Mouse (Mus musculus): Measurements from ENCODE around the gene Gm11985. TPM values are rescaled to one million over a fixed set of nuclear protein-coding genes. Genes with fewer than 3 reads are reported as not detected.

Gm11985 gene
- polyA plus RNA-seq, 1 experiment from 2014 or later: not detected

DNA sequence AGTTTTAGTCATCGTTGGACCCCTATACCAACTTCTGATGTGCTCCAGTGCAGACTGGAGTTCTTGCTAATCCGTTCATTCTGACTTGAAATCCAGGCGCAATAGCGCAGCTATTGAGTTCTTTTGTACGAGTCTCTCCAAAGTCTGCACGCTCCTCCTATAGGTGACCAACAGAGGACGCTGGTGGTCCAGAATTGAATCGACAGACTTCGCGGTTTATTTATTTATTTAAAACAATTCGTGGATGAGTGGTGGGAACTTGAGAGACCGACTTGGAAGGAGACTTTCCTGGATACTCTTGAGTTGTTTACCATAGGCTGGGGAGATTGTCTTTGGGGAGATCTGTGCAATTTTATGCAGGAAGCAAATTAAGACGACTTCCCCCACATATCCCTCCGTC lies 26.4 kb upstream of the Gm11985 start:
- Histone ChIP-seq H3K4me1 (peaks cover 43% of the 10 kb centered on the region), H3K27me3 (ENCODE audit: low read depth, poor library complexity, severe bottlenecking) (peaks cover 47% of the 10 kb centered on the region), H3K27ac (no peak overlapping the region), H3K9me3 (replicated peaks) (no peaks in the 10 kb centered on the region), H3K36me3 (no peaks in the 10 kb centered on the region), H3K4me3 (peak overlapping the region; percentile 72; the same call in 1 of the 2 replicates)
- DNase-seq (ENCODE audit: low spot score): peak; percentile 64
- WGBS: 8% methylated on average over 14 of the region's 14 CpGs

DNA sequence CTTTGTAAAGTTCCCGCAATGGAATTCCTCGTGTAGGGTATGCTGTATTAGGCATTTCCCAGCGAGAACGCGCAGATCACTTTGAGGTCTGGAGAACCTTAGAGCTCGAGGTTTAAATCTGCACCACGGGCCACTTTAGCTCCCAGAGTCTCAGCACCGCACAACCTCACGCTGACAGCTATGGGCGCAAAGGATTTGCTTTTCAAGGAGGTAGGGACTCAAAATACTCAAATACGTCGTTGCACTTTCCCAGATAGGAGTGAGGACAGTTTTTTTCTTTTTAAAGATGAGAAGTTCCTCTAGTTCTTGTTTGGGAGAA lies 25.9 kb upstream of the Gm11985 start:
- DNase-seq (ENCODE audit: low spot score): no peak
- no peaks in the 10 kb centered on the region for H3K9me3 ChIP-seq (replicated peaks)
- 0 out of 2 replicates have a peak, but pooled peaks cover 1% of the 10 kb centered on the region for H3K36me3 ChIP-seq
- 1% methylated on average over 12 of the region's 12 CpGs for WGBS
- H3K27ac ChIP-seq: no peak overlapping the region
- peaks cover 43% of the 10 kb centered on the region for H3K4me1 ChIP-seq
- peak overlapping the region; percentile 72 for H3K4me3 ChIP-seq
- peaks cover 47% of the 10 kb centered on the region for H3K27me3 ChIP-seq (ENCODE audit: low read depth, poor library complexity, severe bottlenecking)

DNA sequence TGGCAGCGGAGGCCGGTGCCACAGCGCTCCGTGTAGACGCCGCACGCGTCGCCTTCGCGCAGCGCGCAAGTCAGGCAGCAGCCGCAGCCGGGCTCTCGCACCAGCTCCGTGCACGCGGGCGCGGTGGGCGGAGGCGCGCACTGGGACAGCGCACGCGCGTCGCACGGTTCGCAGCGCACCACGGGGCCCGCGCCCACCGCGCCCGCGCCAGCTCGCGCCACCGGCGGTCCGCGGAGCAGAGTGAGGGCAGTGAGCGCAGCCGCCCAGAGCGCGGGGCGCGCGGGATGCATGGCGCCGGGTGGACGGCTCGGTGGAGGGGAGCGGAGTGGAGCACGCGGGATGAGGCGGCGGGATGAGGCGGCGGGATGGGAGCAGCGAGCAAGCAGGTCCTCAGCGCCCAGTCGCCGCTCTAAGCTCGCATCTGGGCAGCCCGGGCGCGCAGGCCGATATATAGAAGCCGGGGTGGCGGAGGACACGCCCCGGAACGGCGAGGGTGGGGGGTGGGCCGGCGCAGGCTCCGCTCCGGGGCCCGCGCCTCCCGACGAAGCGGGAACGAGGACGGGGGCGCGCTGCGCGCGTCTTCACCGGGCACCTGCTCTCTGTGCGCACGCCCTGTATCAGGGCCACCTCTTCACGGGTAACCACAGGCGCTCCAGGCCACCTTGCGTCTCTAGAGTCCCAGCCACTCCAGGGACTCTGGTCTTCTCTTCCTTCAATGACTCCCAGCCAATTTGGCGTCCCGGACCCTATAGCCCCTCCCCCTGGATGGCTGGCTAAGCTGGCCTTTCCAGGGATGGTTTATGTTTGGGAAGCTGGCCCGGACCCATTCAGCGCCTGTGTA lies 25.4 kb upstream of the Gm11985 start, which contains the start of gene Igfbp3:
Igfbp3 (minus strand) TSS at position 423 of the 841 bp plus-strand sequence.
- peak within 1 kb of the TSS; percentile 81 for H3K27ac ChIP-seq
- peaks cover 7% of the 10 kb centered on the region; the same call in 1 of the 2 replicates for H3K36me3 ChIP-seq
- peak within 1 kb of the TSS; percentile 72 for H3K4me3 ChIP-seq
- DNase-seq (ENCODE audit: low spot score): peak; percentile 72
- under 1% methylated on average over 101 of the region's 104 CpGs for whole genome bisulfite sequencing
- H3K4me1 ChIP-seq: peaks cover 43% of the 10 kb centered on the region
- peaks cover 47% of the 10 kb centered on the region for H3K27me3 ChIP-seq (ENCODE audit: low read depth, poor library complexity, severe bottlenecking)
- H3K9me3 ChIP-seq (replicated peaks): no peaks in the 10 kb centered on the region

DNA sequence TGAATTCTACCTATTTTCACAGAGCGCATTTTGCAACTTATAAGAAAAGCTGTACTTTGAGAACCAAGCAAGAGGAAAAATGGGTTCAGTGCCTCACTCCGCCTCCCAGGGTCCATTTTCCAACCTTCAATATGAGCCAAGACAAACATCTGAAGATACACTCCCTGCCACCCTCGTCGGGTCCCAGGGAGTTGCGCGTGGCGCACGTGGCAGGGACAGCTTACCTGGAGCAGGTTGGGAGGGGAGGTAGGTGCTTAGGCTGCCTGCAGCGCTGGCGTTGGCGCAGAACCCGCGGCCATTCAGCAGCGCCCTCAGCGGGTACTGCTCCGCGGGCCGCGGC lies 24.8 kb upstream of the Gm11985 start:
- peaks cover 10% of the 10 kb centered on the region; the same call in 1 of the 2 replicates for H3K36me3 ChIP-seq
- H3K9me3 ChIP-seq (replicated peaks): no peaks in the 10 kb centered on the region
- peak overlapping the region; percentile 72 for H3K4me3 ChIP-seq
- peaks cover 43% of the 10 kb centered on the region for H3K4me1 ChIP-seq
- peak overlapping the region; percentile 81 for H3K27ac ChIP-seq
- H3K27me3 ChIP-seq (ENCODE audit: low read depth, poor library complexity, severe bottlenecking): peaks cover 47% of the 10 kb centered on the region
- DNase-seq (ENCODE audit: low spot score): no peak
- WGBS: 2% methylated on average over 19 of the region's 19 CpGs

DNA sequence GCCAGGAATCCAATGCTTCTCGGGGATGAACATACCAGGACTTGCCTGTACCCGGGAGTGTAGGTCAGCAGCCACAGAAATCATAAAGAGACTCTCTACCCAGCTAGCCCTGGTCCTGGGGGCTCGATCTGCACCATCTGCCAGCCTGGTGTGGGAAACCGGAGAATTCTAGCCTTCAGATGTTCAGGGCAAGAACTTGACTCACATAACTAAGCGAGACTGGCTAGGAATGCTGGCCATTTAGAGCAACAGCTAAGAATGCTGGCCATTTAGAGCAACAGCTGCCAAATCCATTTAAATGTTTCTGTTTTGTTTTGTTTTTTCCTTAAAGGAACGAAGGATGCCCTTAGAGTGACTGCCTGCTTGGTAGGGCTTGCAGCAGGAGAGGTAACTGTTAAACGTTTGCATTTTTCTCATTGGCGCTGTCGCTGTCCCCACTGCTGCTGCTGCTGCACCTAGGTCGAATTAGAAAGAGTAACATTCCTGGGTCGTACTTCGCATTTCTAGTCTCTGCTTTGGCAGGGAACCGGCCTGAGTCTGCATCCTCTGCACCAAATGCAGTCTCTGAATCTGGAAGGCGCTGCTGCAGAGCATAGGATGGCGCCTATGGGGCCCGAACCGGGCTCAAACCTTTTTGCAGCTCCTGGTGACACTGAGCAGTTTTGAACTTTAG lies 23.9 kb upstream of the Gm11985 start:
- peak; percentile 46 for DNase-seq (ENCODE audit: low spot score)
- H3K4me3 ChIP-seq: peak overlapping the region; percentile 72
- no peaks in the 10 kb centered on the region for H3K9me3 ChIP-seq (replicated peaks)
- H3K27me3 ChIP-seq (ENCODE audit: low read depth, poor library complexity, severe bottlenecking): peaks cover 47% of the 10 kb centered on the region
- peaks cover 43% of the 10 kb centered on the region for H3K4me1 ChIP-seq
- WGBS: 22% methylated on average over 17 of the region's 17 CpGs
- peak overlapping the region; percentile 81; the same call in 1 of the 2 replicates for H3K27ac ChIP-seq
- peaks cover 12% of the 10 kb centered on the region; the same call in 1 of the 2 replicates for H3K36me3 ChIP-seq

DNA sequence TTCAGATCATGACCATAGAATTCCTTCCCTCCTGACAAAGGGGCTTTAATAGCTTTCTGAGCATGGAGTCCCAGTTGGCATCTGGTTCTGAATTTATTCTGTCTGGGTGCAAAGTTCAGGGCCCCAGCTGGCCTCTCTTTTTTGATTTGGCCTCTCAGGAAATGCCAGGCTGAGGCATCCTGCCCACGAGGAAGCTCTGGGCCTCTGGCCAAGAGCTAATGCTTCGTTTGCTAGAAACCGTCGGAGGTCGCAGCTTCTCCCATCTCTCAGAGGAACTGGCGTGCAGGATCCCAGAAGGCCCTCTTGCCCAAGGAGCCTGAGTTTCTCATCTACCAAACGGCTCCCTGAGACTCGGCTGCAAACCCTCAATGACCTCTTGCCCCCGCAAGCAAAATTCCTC lies 22.8 kb upstream of the Gm11985 start:
- peaks cover 47% of the 10 kb centered on the region for H3K27me3 ChIP-seq (ENCODE audit: low read depth, poor library complexity, severe bottlenecking)
- no peak overlapping the region for H3K27ac ChIP-seq
- peaks cover 37% of the 10 kb centered on the region for H3K4me1 ChIP-seq
- peak; percentile 44 for DNase-seq (ENCODE audit: low spot score)
- H3K9me3 ChIP-seq (replicated peaks): no peaks in the 10 kb centered on the region
- H3K36me3 ChIP-seq: peaks cover 15% of the 10 kb centered on the region; the same call in 1 of the 2 replicates
- 33% methylated on average over 9 of the region's 9 CpGs for WGBS
- 0 out of 2 replicates have a peak overlapping the region, but pooled peaks have one; percentile 6 for H3K4me3 ChIP-seq

DNA sequence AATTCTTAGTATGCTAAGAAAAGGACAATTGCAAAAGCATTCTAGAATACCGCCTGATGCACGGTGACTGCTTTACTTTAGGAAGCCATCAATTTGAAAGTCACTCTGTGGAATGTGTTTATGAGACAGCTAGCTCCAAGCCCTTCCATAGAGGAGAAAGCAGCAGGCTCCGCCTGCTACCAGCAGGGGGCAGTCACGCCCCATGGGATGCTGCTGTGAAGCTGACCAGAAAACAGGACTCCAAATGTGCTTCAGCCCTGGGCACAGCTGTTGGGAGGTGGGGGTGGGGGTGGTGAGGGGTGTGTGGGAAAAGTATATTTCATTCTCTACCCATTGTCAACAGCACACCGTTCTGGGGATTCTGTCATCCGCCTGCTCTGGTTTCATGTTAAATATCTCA lies 22.0 kb upstream of the Gm11985 start:
- DNase-seq (ENCODE audit: low spot score): peak; percentile 90
- H3K36me3 ChIP-seq: peaks cover 15% of the 10 kb centered on the region; the same call in 1 of the 2 replicates
- no peak overlapping the region for H3K27ac ChIP-seq
- 20% methylated on average over 6 of the region's 6 CpGs for WGBS
- H3K27me3 ChIP-seq (ENCODE audit: low read depth, poor library complexity, severe bottlenecking): peaks cover 45% of the 10 kb centered on the region
- H3K4me3 ChIP-seq: no peak overlapping the region
- no peaks in the 10 kb centered on the region for H3K9me3 ChIP-seq (replicated peaks)
- H3K4me1 ChIP-seq: peaks cover 35% of the 10 kb centered on the region

DNA sequence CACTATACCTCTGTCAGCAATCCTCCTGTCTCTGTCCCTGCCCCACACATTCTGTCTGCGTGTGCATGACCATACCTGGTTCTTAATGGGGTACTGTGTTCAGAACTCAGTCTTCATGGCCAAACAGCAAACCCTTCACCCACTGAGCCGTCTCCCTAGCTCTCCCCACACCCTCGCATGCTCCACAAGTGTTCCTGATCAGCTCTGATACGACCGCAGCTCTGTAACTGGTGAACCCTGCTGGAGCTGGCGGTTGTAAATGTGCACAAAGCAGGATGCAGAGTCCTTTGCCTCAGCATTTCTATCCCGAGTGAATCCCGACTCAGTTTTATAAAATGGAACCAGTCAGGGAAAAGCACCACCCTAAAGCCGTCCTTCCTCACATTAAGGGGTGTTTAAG lies 15.5 kb upstream of the Gm11985 start:
- H3K9me3 ChIP-seq (replicated peaks): no peaks in the 10 kb centered on the region
- H3K4me3 ChIP-seq: no peak overlapping the region
- H3K27me3 ChIP-seq (ENCODE audit: low read depth, poor library complexity, severe bottlenecking): no peaks in the 10 kb centered on the region
- H3K36me3 ChIP-seq: peaks cover 9% of the 10 kb centered on the region; the same call in 1 of the 2 replicates
- no peak overlapping the region for H3K27ac ChIP-seq
- H3K4me1 ChIP-seq: no peaks in the 10 kb centered on the region
- WGBS: 85% methylated on average over 9 of the region's 9 CpGs
- DNase-seq (ENCODE audit: low spot score): no peak

DNA sequence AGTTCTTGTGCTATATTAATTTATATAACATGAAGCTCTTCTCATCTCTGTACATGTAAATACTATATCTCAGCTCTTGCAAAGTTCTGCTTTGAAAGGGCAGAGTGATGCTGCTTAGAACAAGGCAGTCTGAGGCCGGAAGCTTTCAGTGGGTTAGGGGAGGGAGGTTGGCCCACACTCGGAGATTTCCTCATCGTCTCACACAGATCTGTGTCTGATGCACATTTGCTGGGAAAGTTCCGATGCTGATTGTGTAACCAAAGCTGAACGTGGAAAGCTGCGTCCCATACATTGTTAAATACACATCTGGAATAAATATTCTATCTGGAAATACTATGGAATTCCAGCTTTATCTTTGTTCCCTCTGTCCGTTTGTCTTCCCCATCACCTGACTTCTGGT lies 13.8 kb upstream of the Gm11985 start:
- H3K36me3 ChIP-seq: 0 out of 2 replicates have a peak, but pooled peaks cover 3% of the 10 kb centered on the region
- no peak overlapping the region for H3K4me3 ChIP-seq
- 81% methylated on average over 7 of the region's 7 CpGs for WGBS
- DNase-seq (ENCODE audit: low spot score): no peak
- 0 out of 2 replicates have a peak, but pooled peaks cover 6% of the 10 kb centered on the region for H3K4me1 ChIP-seq
- H3K9me3 ChIP-seq (replicated peaks): no peaks in the 10 kb centered on the region
- H3K27ac ChIP-seq: no peak overlapping the region
- H3K27me3 ChIP-seq (ENCODE audit: low read depth, poor library complexity, severe bottlenecking): no peaks in the 10 kb centered on the region

DNA sequence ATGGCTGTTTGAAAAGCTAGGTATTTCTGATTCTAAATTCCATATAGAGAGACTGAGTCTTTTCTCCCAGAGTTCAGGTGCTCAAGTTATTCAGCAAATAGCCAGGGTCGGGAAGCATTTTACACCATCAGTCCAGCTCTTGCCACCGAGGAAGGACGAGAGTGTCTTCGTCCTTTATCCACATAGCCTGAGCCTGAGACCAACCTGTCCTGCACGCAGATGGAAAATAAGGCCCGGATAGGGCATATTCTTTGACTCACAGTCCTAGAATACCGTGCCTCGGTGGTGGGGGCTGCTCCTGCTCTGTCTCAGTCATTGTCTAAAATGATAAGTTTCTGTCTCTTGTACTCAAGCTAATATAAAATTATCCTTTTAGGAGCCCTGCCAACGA lies 12.0 kb upstream of the Gm11985 start:
- no peak for DNase-seq (ENCODE audit: low spot score)
- H3K4me3 ChIP-seq: no peak overlapping the region
- H3K9me3 ChIP-seq (replicated peaks): no peaks in the 10 kb centered on the region
- no peaks in the 10 kb centered on the region for H3K36me3 ChIP-seq
- H3K27ac ChIP-seq: no peak overlapping the region
- H3K27me3 ChIP-seq (ENCODE audit: low read depth, poor library complexity, severe bottlenecking): no peaks in the 10 kb centered on the region
- 84% methylated on average over 9 of the region's 9 CpGs for WGBS
- 0 out of 2 replicates have a peak, but pooled peaks cover 8% of the 10 kb centered on the region for H3K4me1 ChIP-seq

DNA sequence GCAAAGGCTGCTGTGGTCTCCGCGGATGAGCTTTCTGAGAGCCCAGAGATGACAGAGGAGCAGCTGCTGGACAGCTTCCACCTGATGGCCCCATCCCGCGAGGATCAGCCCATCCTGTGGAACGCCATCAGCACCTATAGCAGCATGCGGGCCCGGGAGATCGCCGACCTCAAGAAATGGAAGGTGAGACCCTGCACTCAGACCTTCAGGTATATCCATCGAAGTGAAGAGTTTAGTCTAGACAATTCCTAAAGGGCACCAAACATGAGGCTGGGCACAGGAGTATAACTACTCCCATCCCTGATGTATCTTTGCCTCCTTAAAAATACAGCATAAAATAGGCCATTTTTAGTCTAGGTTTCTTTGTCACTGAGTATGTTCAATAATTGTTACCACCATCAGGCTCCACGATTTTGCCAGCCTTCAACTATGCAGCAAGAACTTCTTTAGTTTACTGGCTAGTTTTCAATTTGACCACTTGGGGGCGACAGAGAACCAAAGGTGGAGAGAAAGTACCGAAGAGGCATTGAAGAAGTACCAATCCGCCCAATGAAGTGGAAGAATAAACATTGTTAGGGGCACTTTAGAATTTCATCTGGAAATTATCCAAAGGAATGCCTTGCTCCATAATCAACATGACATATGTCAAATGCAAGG lies 11.5 kb upstream of the Gm11985 start:
- Histone ChIP-seq H3K27ac (no peak overlapping the region), H3K4me3 (no peak overlapping the region), H3K9me3 (replicated peaks) (no peaks in the 10 kb centered on the region), H3K4me1 (0 out of 2 replicates have a peak, but pooled peaks cover 8% of the 10 kb centered on the region), H3K27me3 (ENCODE audit: low read depth, poor library complexity, severe bottlenecking) (no peaks in the 10 kb centered on the region), H3K36me3 (no peaks in the 10 kb centered on the region)
- no peak for DNase-seq (ENCODE audit: low spot score)
- WGBS: 55% methylated on average over 14 of the region's 14 CpGs

DNA sequence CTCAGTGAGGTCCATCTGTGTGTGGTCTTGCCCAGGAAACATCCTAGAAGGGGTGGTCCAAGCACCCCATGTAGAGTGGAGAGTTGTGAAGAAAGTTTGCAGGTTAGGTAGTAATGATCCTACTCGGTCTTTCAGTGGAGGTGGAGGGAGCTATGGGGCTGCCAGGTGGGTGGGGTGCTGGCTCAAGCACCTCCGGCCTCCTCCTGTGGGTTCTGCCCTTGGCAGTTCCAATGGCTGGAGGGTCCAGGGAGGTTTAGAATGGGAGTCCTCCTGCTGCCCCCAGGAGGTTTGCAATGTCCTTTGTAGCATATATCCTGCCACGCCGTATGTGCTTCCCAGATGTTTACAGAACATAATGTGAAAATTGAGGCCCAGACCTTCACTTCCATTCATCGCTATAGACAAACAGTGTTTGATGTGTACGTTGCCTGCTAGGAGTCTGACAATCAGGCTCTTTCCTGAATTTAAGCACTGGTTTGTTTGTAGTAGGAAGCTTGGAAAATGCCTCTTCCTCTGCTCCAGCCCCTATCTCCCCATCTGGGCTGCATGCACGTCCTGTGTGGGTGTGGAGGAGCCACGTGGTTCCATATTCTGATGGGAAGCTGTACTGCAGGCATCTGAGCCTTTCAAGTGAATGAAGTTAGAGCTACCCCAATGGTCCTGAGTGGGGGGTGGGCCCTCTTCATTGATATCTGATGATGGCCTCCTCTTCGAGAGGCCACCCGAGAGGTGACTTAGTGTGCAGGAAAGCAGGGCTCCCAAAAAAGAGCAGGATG lies 10.3 kb upstream of the Gm11985 start:
- no peak for DNase-seq (ENCODE audit: low spot score)
- no peak overlapping the region for H3K4me3 ChIP-seq
- no peak overlapping the region for H3K27ac ChIP-seq
- no peaks in the 10 kb centered on the region for H3K27me3 ChIP-seq (ENCODE audit: low read depth, poor library complexity, severe bottlenecking)
- H3K36me3 ChIP-seq: no peaks in the 10 kb centered on the region
- WGBS: 84% methylated on average over 10 of the region's 10 CpGs
- 0 out of 2 replicates have a peak, but pooled peaks cover 8% of the 10 kb centered on the region for H3K4me1 ChIP-seq
- H3K9me3 ChIP-seq (replicated peaks): no peaks in the 10 kb centered on the region

Data from limb, embryonic 10.5 days (tissue).